Mouse (Mus musculus): ENCODE measurements around the gene Prkca.

DNA sequence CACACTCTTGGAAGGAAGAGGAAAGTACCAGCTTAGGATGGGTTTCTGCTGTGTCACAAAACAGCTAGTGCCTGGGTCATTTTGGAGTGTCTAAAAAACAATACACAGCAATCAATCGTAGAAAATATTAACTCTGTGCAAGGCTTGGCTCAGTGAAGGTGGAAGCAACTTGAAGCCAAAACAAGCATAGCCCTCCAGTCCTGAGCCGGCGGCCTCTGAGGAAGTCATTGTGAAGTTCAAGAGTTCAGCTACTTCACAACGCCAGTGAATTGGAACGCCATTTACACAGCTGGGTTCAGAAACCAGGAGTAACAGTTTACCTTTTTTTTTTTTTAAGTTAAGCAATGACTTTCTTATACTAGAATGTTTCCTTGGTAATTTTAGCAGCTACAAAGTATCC is 89.0 kb downstream of the Prkca start:
- TF ChIP-seq CTCF (IDR thresholded peaks at IDR 0.05; ENCODE audit: low read depth), result no peak
- TF ChIP-seq EP300 (IDR thresholded peaks at IDR 0.05; ENCODE audit: low read depth), result no peak
